In the genomic region with DNA sequence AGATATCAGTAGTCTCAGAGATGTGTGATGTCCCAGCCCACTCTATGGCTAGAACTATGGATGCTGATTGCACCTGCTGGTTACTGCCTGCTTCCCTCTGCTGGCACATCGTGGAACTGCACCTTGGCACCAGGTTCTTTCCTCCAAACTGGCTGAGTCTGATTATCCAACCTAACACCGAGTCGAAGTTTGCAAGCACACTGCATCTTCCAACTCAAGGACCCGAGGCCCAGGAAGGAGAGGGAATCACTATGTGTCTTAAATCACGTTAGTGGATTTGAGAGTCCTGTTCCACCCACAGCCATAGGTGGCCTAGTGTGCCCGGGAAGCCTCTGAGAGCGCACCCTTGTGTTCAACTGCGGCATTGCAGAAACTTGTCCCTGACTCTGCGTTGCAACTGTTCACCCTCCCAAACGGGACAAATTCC, we compare ENCODE assay signal across 8 mouse cellular contexts. TPM values are rescaled to one million over a fixed set of nuclear protein-coding genes. Genes with fewer than 3 reads are reported as not detected.
DNase-seq lines count a peak whose midpoint lies in the region; TF ChIP-seq lines count a peak whose summit lies in the region.

No protein-coding gene starts in this region.

- TF ChIP-seq POLR2A in liver, adult 2 months (IDR thresholded peaks at IDR 0.05; ENCODE audit: extremely low read depth, insufficient read depth, low read length) = no peak
- TF ChIP-seq POLR2A in olfactory bulb, adult 2 months (IDR thresholded peaks at IDR 0.05; ENCODE audit: insufficient read depth, low read depth, low read length) = no peak
- TF ChIP-seq POLR2A in thymus, adult 2 months (IDR thresholded peaks at IDR 0.05; ENCODE audit: control insufficient read depth, extremely low read depth, insufficient read depth, low read length, poor library complexity) = no peak

- H3K4me1 ChIP-seq in liver, adult 2 months (ENCODE audit: control insufficient read depth, insufficient read depth, low read length) = peaks cover 3% of the 10 kb centered on the region; the same call in 1 of the 2 replicates
- peaks cover 26% of the 10 kb centered on the region for H3K4me1 ChIP-seq in olfactory bulb, adult 2 months (ENCODE audit: control insufficient read depth, insufficient read depth, low read length)
- H3K4me1 ChIP-seq in thymus, adult 2 months (replicated peaks; ENCODE audit: control insufficient read depth, insufficient read depth, low read length) = peaks cover 6% of the 10 kb centered on the region

- no peak overlapping the region for H3K9ac ChIP-seq in liver, adult 2 months (ENCODE audit: low read depth, low read length)

- WGBS in liver, adult 2 months = 5% methylated on average over 10 of the region's 10 CpGs
- WGBS in olfactory bulb, adult 2 months = 8% methylated on average over 10 of the region's 10 CpGs
- WGBS in thymus, adult 2 months = 3% methylated on average over 10 of the region's 10 CpGs

- peak; percentile 81 for DNase-seq in B cell, adult 2 months
- DNase-seq in WW6 (ENCODE audit: low read depth, low spot score) = peak; percentile 56
- peak; percentile 88 to 90 for DNase-seq in cerebellum, postnatal 25 days
- DNase-seq in gastrocnemius, postnatal 10 days = peak; percentile 89
- DNase-seq in kidney, adult 9 months = peak; percentile 87
- peak; percentile 65 for DNase-seq in liver, adult 2 months (ENCODE audit: extremely low read depth, low read depth, low spot score)
- peak; percentile 84 for DNase-seq in thymus, adult 2 months

- no peak overlapping the region; the same call in 1 of the 2 replicates for H3K4me3 ChIP-seq in liver, adult 2 months (ENCODE audit: insufficient read depth, low read depth, low read length)
- H3K4me3 ChIP-seq in olfactory bulb, adult 2 months (ENCODE audit: insufficient read depth, low read depth, low read length) = no peak overlapping the region
- H3K4me3 ChIP-seq in thymus, adult 2 months (ENCODE audit: control insufficient read depth, insufficient read depth, low read length) = no peak overlapping the region

- H3K27me3 ChIP-seq in liver, adult 2 months (ENCODE audit: control insufficient read depth, insufficient read depth, low read length) = no peaks in the 10 kb centered on the region
- H3K27me3 ChIP-seq in thymus, adult 2 months (ENCODE audit: control insufficient read depth, insufficient read depth, low read length) = no peaks in the 10 kb centered on the region

- H3K36me3 ChIP-seq in liver, adult 2 months (ENCODE audit: control insufficient read depth, insufficient read depth, low read length) = no peaks in the 10 kb centered on the region
- no peaks in the 10 kb centered on the region for H3K36me3 ChIP-seq in thymus, adult 2 months (ENCODE audit: control insufficient read depth, insufficient read depth, low read length)

- H3K79me2 ChIP-seq in liver, adult 2 months (ENCODE audit: control insufficient read depth, insufficient read depth, low read length) = no peaks in the 10 kb centered on the region

- H3K27ac ChIP-seq in liver, adult 2 months (replicated peaks; ENCODE audit: insufficient read depth, low read depth, low read length) = no peak overlapping the region
- no peak overlapping the region for H3K27ac ChIP-seq in olfactory bulb, adult 2 months (ENCODE audit: insufficient read depth, low read depth, low read length)
- no peak overlapping the region for H3K27ac ChIP-seq in thymus, adult 2 months (ENCODE audit: control insufficient read depth, insufficient read depth, low read length)

- peak; percentile 87 for TF ChIP-seq CTCF in liver, adult 2 months (IDR thresholded peaks at IDR 0.05; ENCODE audit: low read depth, low read length)
- peak; percentile 93 for TF ChIP-seq CTCF in olfactory bulb, adult 2 months (IDR thresholded peaks at IDR 0.05; ENCODE audit: insufficient read depth, low read depth, low read length)
- TF ChIP-seq CTCF in thymus, adult 2 months (IDR thresholded peaks at IDR 0.05; ENCODE audit: borderline replicate concordance, control insufficient read depth, extremely low read depth, insufficient read depth, low read length, poor library complexity) = no peak; the same call in none of the 2 replicates

RNA-seq across cellular contexts. Expression of gene Pomgnt2, which starts 17.3 kb away (rescaled TPM):
- 1 to 10 TPM; 6.5 to 7.0 TPM for total RNA-seq in gastrocnemius, postnatal 10 days (2021)
- total RNA-seq in liver, adult 2 months (2014; rRNA removed) = 1.7 TPM in 2 replicates
- polyA plus RNA-seq in liver, adult 2 months (2012; rRNA removed) = 3.8 and 5.3 TPM in 2 replicates
- not detected in 2 replicates for polyA plus RNA-seq in olfactory bulb, adult 2 months (2012; ENCODE audit: insufficient read depth, insufficient read length, low replicate concordance, missing spikeins)
- 15.2 and 19.3 TPM in 2 replicates for polyA plus RNA-seq in thymus, adult 2 months (2012; rRNA removed)
